Mouse (Mus musculus): ENCODE data around the gene Itgb7. TPM values are rescaled to one million over a fixed set of nuclear protein-coding genes. Genes with fewer than 3 reads are reported as not detected.

The Itgb7 gene
- total and polyA plus RNA-seq, 2 experiments from 2014 or later, result 0.23 to 0.79 TPM

- Histone ChIP-seq H3K9me3 (replicated peaks; ENCODE audit: control insufficient read depth, low read length) (no peaks in the 10 kb centered on the region), H3K27me3 (ENCODE audit: control insufficient read depth, insufficient read depth, low read length) (peaks cover 12% of the 10 kb centered on the region), H3K4me3 (ENCODE audit: low read depth, low read length) (no peak overlapping the region), H3K4me2 (ENCODE audit: low read depth, low read length) (no peak overlapping the region), H3K27ac (ENCODE audit: low read depth) (no peak overlapping the region), H3K36me3 (replicated peaks; ENCODE audit: control insufficient read depth, insufficient read depth, low read length) (no peaks in the 10 kb centered on the region), H3K4me1 (ENCODE audit: control insufficient read depth, insufficient read depth) (no peaks in the 10 kb centered on the region), H3K9ac (replicated peaks; ENCODE audit: low read depth, low read length) (no peak overlapping the region)
- no peak for DNase-seq (ENCODE audit: low spot score)
- WGBS, result 65% methylated on average over 6 of the region's 6 CpGs
- TF ChIP-seq EP300 (IDR thresholded peaks at IDR 0.05; ENCODE audit: low read depth) (no peak), CTCF (IDR thresholded peaks at IDR 0.05; ENCODE audit: low read depth) (no peak; the same call in 1 of the 2 replicates)
- ATAC-seq (ENCODE audit: insufficient read depth, low read depth), result no peak
These were observed 42.4 kb upstream of the Itgb7 start for GRCm38 (mm10) chr15:102273982-102274716.

GRCm38 (mm10) chr15:102271441-102271840 is 39.7 kb upstream of the Itgb7 start:
- no peak overlapping the region for H3K27ac ChIP-seq (ENCODE audit: low read depth)

DNA sequence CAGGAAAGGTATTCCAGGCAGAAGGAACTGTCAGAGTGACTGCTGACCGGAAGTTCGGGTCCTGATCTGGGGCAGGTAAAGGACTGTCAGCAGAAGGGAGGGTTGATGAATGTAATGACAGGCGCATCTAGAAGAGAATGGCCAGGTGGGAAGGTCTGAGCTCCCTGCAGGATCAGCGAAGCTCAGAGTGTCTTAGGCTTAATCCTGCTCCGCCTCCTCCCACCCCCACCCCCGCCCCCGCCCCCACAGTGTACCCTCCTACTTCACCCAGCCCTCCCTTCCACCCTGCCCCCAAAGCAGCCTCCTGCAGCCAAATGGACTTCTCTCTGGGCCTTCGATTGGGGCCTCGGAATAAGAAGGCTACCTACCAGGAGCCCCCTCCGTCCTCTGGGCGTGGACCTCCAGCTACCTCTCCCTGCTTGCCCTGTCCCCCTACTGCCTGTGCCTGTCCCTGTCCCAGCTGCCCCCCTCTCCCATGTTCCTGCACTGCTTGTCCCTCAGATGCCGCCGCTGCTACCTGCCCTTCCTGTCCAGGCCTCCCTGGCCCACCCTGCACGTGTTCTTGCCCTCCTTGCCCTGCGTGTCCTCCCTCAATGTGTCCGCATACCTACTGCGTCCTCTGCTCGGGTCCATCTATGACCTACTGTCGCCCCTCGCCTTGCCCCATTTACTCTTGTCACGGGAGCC is 38.7 kb upstream of the Itgb7 start, which contains the start of gene Gm9918:
Gene Gm9918, plus strand, starts transcription at position 290 of the 687 bp plus-strand sequence.
- Histone ChIP-seq H3K9ac (replicated peaks; ENCODE audit: low read depth, low read length) (no peak within 1 kb of the TSS), H3K9me3 (replicated peaks; ENCODE audit: control insufficient read depth, low read length) (no peaks in the 10 kb centered on the region), H3K36me3 (replicated peaks; ENCODE audit: control insufficient read depth, insufficient read depth, low read length) (no peaks in the 10 kb centered on the region), H3K4me2 (ENCODE audit: low read depth, low read length) (no peak within 1 kb of the TSS), H3K27me3 (ENCODE audit: control insufficient read depth, insufficient read depth, low read length) (peaks cover 12% of the 10 kb centered on the region), H3K4me3 (ENCODE audit: low read depth, low read length) (no peak within 1 kb of the TSS), H3K27ac (ENCODE audit: low read depth) (no peak within 1 kb of the TSS), H3K4me1 (ENCODE audit: control insufficient read depth, insufficient read depth) (no peaks in the 10 kb centered on the region)
- no peak for ATAC-seq (ENCODE audit: insufficient read depth, low read depth)
- no peak for TF ChIP-seq CTCF (IDR thresholded peaks at IDR 0.05; ENCODE audit: low read depth)
- no peak for TF ChIP-seq EP300 (IDR thresholded peaks at IDR 0.05; ENCODE audit: low read depth)
- WGBS, result 12% methylated on average over 21 of the region's 21 CpGs
- DNase-seq (ENCODE audit: low spot score), result no peak

More at GRCm38 (mm10) chr15:102271441-102271840, 39.7 kb upstream of the Itgb7 start:
- H3K4me1 ChIP-seq (ENCODE audit: control insufficient read depth, insufficient read depth), result no peaks in the 10 kb centered on the region
- no peak for DNase-seq (ENCODE audit: low spot score)
- no peak for ATAC-seq (ENCODE audit: insufficient read depth, low read depth)
- H3K4me3 ChIP-seq (ENCODE audit: low read depth, low read length), result no peak overlapping the region
- H3K36me3 ChIP-seq (replicated peaks; ENCODE audit: control insufficient read depth, insufficient read depth, low read length), result no peaks in the 10 kb centered on the region
- 26% methylated on average over 3 of the region's 3 CpGs for WGBS
- H3K9me3 ChIP-seq (replicated peaks; ENCODE audit: control insufficient read depth, low read length), result no peaks in the 10 kb centered on the region
- no peak overlapping the region for H3K4me2 ChIP-seq (ENCODE audit: low read depth, low read length)
- no peak for TF ChIP-seq CTCF (IDR thresholded peaks at IDR 0.05; ENCODE audit: low read depth)
- TF ChIP-seq EP300 (IDR thresholded peaks at IDR 0.05; ENCODE audit: low read depth), result no peak
- H3K27me3 ChIP-seq (ENCODE audit: control insufficient read depth, insufficient read depth, low read length), result peaks cover 12% of the 10 kb centered on the region
- H3K9ac ChIP-seq (replicated peaks; ENCODE audit: low read depth, low read length), result no peak overlapping the region

DNA sequence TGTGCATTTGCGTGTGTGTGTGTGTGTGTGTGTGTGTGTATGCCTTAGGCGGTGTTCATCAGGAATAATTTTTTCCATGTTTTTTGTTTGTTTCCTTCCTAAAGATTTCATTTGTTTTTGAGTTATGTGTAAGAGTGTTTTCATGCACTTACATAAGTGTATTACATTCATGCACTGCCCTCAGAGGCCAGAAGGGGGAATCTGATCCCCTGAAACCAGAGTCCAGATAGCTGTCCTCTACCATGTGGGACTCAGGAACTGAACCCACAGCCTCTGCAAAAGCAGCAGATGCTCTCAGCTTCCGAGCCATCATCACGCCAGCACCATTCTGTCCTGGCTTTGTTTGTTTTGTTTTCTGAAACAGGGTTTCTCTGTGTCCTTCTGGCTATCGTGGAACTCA is 33.8 kb upstream of the Itgb7 start:
- Histone ChIP-seq H3K9me3 (replicated peaks; ENCODE audit: control insufficient read depth, low read length) (no peaks in the 10 kb centered on the region), H3K4me3 (ENCODE audit: low read depth, low read length) (no peak overlapping the region), H3K4me1 (ENCODE audit: control insufficient read depth, insufficient read depth) (no peaks in the 10 kb centered on the region), H3K36me3 (replicated peaks; ENCODE audit: control insufficient read depth, insufficient read depth, low read length) (no peaks in the 10 kb centered on the region), H3K9ac (replicated peaks; ENCODE audit: low read depth, low read length) (no peak overlapping the region), H3K27me3 (ENCODE audit: control insufficient read depth, insufficient read depth, low read length) (peaks cover 20% of the 10 kb centered on the region), H3K27ac (ENCODE audit: low read depth) (no peak overlapping the region), H3K4me2 (ENCODE audit: low read depth, low read length) (no peak overlapping the region)
- ATAC-seq (ENCODE audit: insufficient read depth, low read depth) (no peak), DNase-seq (ENCODE audit: low spot score) (no peak)
- WGBS, result 81% methylated on average over 5 of the region's 5 CpGs
- TF ChIP-seq CTCF (IDR thresholded peaks at IDR 0.05; ENCODE audit: low read depth) (no peak), EP300 (IDR thresholded peaks at IDR 0.05; ENCODE audit: low read depth) (no peak)

- Histone ChIP-seq H3K9me3 (replicated peaks; ENCODE audit: control insufficient read depth, low read length) (no peaks in the 10 kb centered on the region), H3K27me3 (ENCODE audit: control insufficient read depth, insufficient read depth, low read length) (peaks cover 26% of the 10 kb centered on the region), H3K27ac (ENCODE audit: low read depth) (no peak overlapping the region), H3K9ac (replicated peaks; ENCODE audit: low read depth, low read length) (no peak overlapping the region), H3K36me3 (replicated peaks; ENCODE audit: control insufficient read depth, insufficient read depth, low read length) (no peaks in the 10 kb centered on the region), H3K4me3 (ENCODE audit: low read depth, low read length) (no peak overlapping the region), H3K4me2 (ENCODE audit: low read depth, low read length) (no peak overlapping the region), H3K4me1 (ENCODE audit: control insufficient read depth, insufficient read depth) (peaks cover 1% of the 10 kb centered on the region; the same call in 1 of the 2 replicates)
- ATAC-seq (ENCODE audit: insufficient read depth, low read depth) (no peak), DNase-seq (ENCODE audit: low spot score) (no peak)
- WGBS, result 62% methylated on average over 2 of the region's 2 CpGs
- TF ChIP-seq CTCF (IDR thresholded peaks at IDR 0.05; ENCODE audit: low read depth) (no peak), EP300 (IDR thresholded peaks at IDR 0.05; ENCODE audit: low read depth) (no peak)
These were observed 31.3 kb upstream of the Itgb7 start for GRCm38 (mm10) chr15:102263037-102263436.
